Mouse (Mus musculus): ENCODE results near the gene Sik3. TPM values are rescaled to one million over a fixed set of nuclear protein-coding genes. Genes with fewer than 3 reads are reported as not detected.
A peak's percentile ranks its signal among the peaks of the same experiment; 100 is the strongest.

Gene Sik3
- total RNA-seq, 2 experiments from 2014 or later: 38.0 to 41.1 TPM

- DNase-seq: no peak
- no peak overlapping the region for H3K4me3 ChIP-seq
- H3K27ac ChIP-seq: no peak overlapping the region
- no peak for TF ChIP-seq CTCF (IDR thresholded peaks at IDR 0.05)
- intact Hi-C loops (cut with DNase I): no loop called here
Measured at GRCm38 (mm10) chr9:46241818-46242217, 229.2 kb downstream of the Sik3 start.

- Histone ChIP-seq H3K4me3 (no peak overlapping the region), H3K27ac (no peak overlapping the region)
- DNase-seq: no peak
- no peak for TF ChIP-seq CTCF (IDR thresholded peaks at IDR 0.05)
- intact Hi-C loops (cut with DNase I): no loop called here
Measured at GRCm38 (mm10) chr9:46243122-46243521, 230.5 kb downstream of the Sik3 start.

GRCm38 (mm10) chr9:46243584-46243983, 231.0 kb downstream of the Sik3 start:
- TF ChIP-seq CTCF (IDR thresholded peaks at IDR 0.05): no peak
- Histone ChIP-seq H3K4me3 (no peak overlapping the region), H3K27ac (no peak overlapping the region)
- no peak for DNase-seq
- intact Hi-C loops (cut with DNase I): no loop called here

- Histone ChIP-seq H3K4me3 (no peak overlapping the region), H3K27ac (no peak overlapping the region)
- intact Hi-C loops (cut with DNase I): loop anchor here (1.0 to 5.0 kb wide), 3 partner anchors 16 to 244 kb away; no protein-coding TSS in a partner anchor
- peak; percentile 69 for TF ChIP-seq CTCF (IDR thresholded peaks at IDR 0.05)
- DNase-seq: peak; percentile 53
Measured at GRCm38 (mm10) chr9:46246752-46247324, 234.2 kb downstream of the Sik3 start.

GRCm38 (mm10) chr9:46256177-46256576, 243.6 kb downstream of the Sik3 start:
- no peak overlapping the region for H3K4me3 ChIP-seq
- no peak for DNase-seq
- no peak for TF ChIP-seq CTCF (IDR thresholded peaks at IDR 0.05)
- intact Hi-C loops (cut with DNase I): no loop called here
- no peak overlapping the region for H3K27ac ChIP-seq

GRCm38 (mm10) chr9:46256658-46257385, 244.2 kb downstream of the Sik3 start:
- no peak overlapping the region for H3K27ac ChIP-seq
- no peak for DNase-seq
- TF ChIP-seq CTCF (IDR thresholded peaks at IDR 0.05): no peak

GRCm38 (mm10) chr9:46257546-46257945, 244.9 kb downstream of the Sik3 start:
- DNase-seq: no peak
- no peak overlapping the region for H3K4me3 ChIP-seq
- no peak overlapping the region for H3K27ac ChIP-seq
- no peak for TF ChIP-seq CTCF (IDR thresholded peaks at IDR 0.05)
- intact Hi-C loops (cut with DNase I): no loop called here

More at GRCm38 (mm10) chr9:46256658-46257385, 244.2 kb downstream of the Sik3 start:
- intact Hi-C loops (cut with DNase I): no loop called here
- no peak overlapping the region for H3K4me3 ChIP-seq

GRCm38 (mm10) chr9:46259111-46259510, 246.5 kb downstream of the Sik3 start:
- no peak overlapping the region for H3K27ac ChIP-seq
- no peak for DNase-seq
- H3K4me3 ChIP-seq: no peak overlapping the region
- intact Hi-C loops (cut with DNase I): no loop called here
- TF ChIP-seq CTCF (IDR thresholded peaks at IDR 0.05): no peak

GRCm38 (mm10) chr9:46261131-46261530, 248.5 kb downstream of the Sik3 start:
- Histone ChIP-seq H3K27ac (no peak overlapping the region), H3K4me3 (no peak overlapping the region)
- peak; percentile 38 for DNase-seq
- intact Hi-C loops (cut with DNase I): no loop called here
- no peak for TF ChIP-seq CTCF (IDR thresholded peaks at IDR 0.05)

- Histone ChIP-seq H3K27ac (no peak within 1 kb of the TSS), H3K4me3 (no peak within 1 kb of the TSS)
- no peak for DNase-seq
- intact Hi-C loops (cut with DNase I): no loop called here
- TF ChIP-seq CTCF (IDR thresholded peaks at IDR 0.05): no peak
Measured at GRCm38 (mm10) chr9:46268343-46268873, 255.8 kb downstream of the Sik3 start, which contains the start of gene Apoa5. Gene Apoa5, plus strand, starts transcription at chr9:46268633.

- Histone ChIP-seq H3K4me3 (no peak overlapping the region), H3K27ac (no peak overlapping the region)
- intact Hi-C loops (cut with DNase I): no loop called here
- no peak for DNase-seq
- TF ChIP-seq CTCF (IDR thresholded peaks at IDR 0.05): no peak
Measured at GRCm38 (mm10) chr9:46269125-46269524, 256.5 kb downstream of the Sik3 start.

GRCm38 (mm10) chr9:46270782-46271181, 258.2 kb downstream of the Sik3 start:
- no peak overlapping the region for H3K27ac ChIP-seq
- H3K4me3 ChIP-seq: no peak overlapping the region
- no peak for DNase-seq
- intact Hi-C loops (cut with DNase I): no loop called here
- TF ChIP-seq CTCF (IDR thresholded peaks at IDR 0.05): no peak

GRCm38 (mm10) chr9:46272070-46272469, 259.4 kb downstream of the Sik3 start:
- DNase-seq: no peak
- TF ChIP-seq CTCF (IDR thresholded peaks at IDR 0.05): no peak
- intact Hi-C loops (cut with DNase I): no loop called here
- no peak overlapping the region for H3K27ac ChIP-seq
- no peak overlapping the region for H3K4me3 ChIP-seq
